Mouse (Mus musculus) lung, postnatal 36 days (tissue): ENCODE measurements around the gene Gm3532.
"Not testable (repeated sequence)": the region's sequence is repeated elsewhere in the genome, so short reads cannot be mapped to it uniquely, and the experiment has no call there.

Source experiments
- DNase-seq: peaks from one replicate; pipeline ENCODE4 v3.0.0; 2022; ENCODE audit warnings: mixed read lengths

The Gm3532 gene

DNA sequence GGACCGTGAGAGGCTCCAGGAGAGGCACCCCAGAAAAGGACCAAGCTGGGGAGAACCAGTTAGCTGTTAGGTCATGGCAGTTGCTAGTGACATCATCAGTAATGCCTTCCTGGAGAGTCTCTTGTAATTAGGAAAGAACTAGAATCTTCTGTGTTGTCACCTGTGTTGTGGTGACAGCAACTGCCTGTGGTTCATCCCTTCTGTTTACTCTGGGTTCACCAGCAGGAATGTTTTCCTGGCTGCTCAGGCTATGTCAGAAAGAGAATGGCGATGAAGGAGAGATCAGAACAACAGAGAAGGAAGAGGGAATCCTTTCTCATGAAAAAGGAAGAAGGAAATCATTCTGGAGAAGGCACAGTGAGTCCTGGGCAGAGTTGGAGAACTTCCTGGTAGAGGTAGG, at the start of gene Gm3532:
Gene Gm3532, plus strand, starts transcription at position 301 of the 400 bp plus-strand sequence.
- not testable (repeated sequence) for DNase-seq

DNA sequence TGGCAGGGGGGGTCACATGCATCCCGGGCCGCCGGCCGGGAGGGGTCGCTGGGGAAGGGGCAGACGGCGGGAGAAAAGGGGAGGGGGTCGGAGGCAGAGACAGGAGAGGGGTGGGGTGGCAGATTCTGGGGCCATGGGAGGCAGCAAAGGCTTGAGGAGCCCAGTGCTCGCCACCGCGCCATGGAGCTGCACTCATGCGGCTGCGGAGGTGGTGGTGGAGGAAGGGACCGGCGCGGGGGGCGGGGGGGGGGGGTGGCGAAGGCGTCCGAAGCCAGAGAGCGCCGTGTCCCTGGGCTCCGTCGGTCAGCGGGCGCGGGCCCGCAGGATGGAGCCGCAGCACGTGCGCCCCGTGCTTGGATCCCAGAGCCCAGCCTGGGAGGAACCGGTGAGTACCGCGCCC, 36.9 kb upstream of the Gm3532 start, which contains the start of gene Gm3488:
Gene Gm3488, plus strand, starts transcription at position 301 of the 400 bp plus-strand sequence.
- not testable (repeated sequence) for DNase-seq
